Mouse (Mus musculus) testis, adult 2 months (tissue): ENCODE results near the gene Tcap.

Source experiments
- CTCF ChIP-seq: fragments of 200-500 bp; IDR thresholded peaks from 2 replicates; pipeline ENCODE4 v1.5.1; 2012; ENCODE audit warnings: low read depth, mild to moderate bottlenecking, inconsistent platforms, low read length, moderate library complexity; ENCODE audit not compliant: control insufficient read depth, insufficient read depth, insufficient replicate concordance
- POLR2A ChIP-seq: fragments of 200-500 bp; IDR thresholded peaks from 2 replicates; pipeline ENCODE4 v1.6.1; 2012; ENCODE audit warnings: low read depth, mild to moderate bottlenecking, inconsistent platforms, low read length, moderate library complexity; ENCODE audit not compliant: control insufficient read depth

- TF ChIP-seq CTCF (no peak), POLR2A (no peak)
These were observed 26.0 kb upstream of the Tcap start for GRCm38 (mm10) chr11:98357396-98358160.
